Mouse (Mus musculus) liver, embryonic 14.5 days (tissue): ENCODE measurements at regions not wholly inside any gene's neighbourhood (a gene's known extent, or its start where the extent isn't known, plus 50 kb on each side); places are given as distances from the start of the nearest gene placed in this dataset.

Experiments used
- CTCF ChIP-seq: IDR thresholded peaks from 2 replicates; pipeline ENCODE4 v1.5.1; 2016; ENCODE audit warnings: antibody characterized with exemption, low read depth, control low read depth
- EP300 ChIP-seq: IDR thresholded peaks from 2 replicates; pipeline ENCODE4 v1.6.1; 2016; ENCODE audit warnings: antibody characterized with exemption, low read depth

GRCm38 (mm10) chr10:24395999-24396784, 172.9 kb downstream of the Moxd1 start:
- no peak for TF ChIP-seq CTCF
- TF ChIP-seq EP300: no peak
